Mouse (Mus musculus) neural tube, embryonic 10.5 days (tissue): ENCODE measurements around the gene Car3.

ENCODE experiments used
- DNase-seq: peaks from one replicate; pipeline ENCODE4 v3.0.0-alpha.2; 2017; ENCODE audit warnings: low spot score; ENCODE audit errors: extremely low spot score

Gene Car3

GRCm38 (mm10) chr3:14876325-14876918 is 13.1 kb downstream of the Car3 start:
- DNase-seq = no peak

- DNase-seq = no peak
These were observed 14.1 kb downstream of the Car3 start for GRCm38 (mm10) chr3:14877251-14877909.

- DNase-seq = no peak
These were observed 15.5 kb downstream of the Car3 start for GRCm38 (mm10) chr3:14878749-14879223.

GRCm38 (mm10) chr3:14879293-14879692 is 16.0 kb downstream of the Car3 start:
- no peak for DNase-seq

GRCm38 (mm10) chr3:14880277-14880676 is 17.0 kb downstream of the Car3 start:
- DNase-seq = no peak

- no peak for DNase-seq
These were observed 18.7 kb downstream of the Car3 start for GRCm38 (mm10) chr3:14882005-14882404.

GRCm38 (mm10) chr3:14882756-14883155 is 19.4 kb downstream of the Car3 start:
- no peak for DNase-seq

GRCm38 (mm10) chr3:14884826-14885225 is 21.5 kb downstream of the Car3 start:
- DNase-seq = no peak

- DNase-seq = peak; percentile 77
These were observed 23.1 kb downstream of the Car3 start, which contains the start of gene Car2 for GRCm38 (mm10) chr3:14886102-14887098. Gene Car2 (plus strand): TSS chr3:14886273.

- DNase-seq = no peak
These were observed 23.9 kb downstream of the Car3 start for GRCm38 (mm10) chr3:14887134-14887666.

- no peak for DNase-seq
These were observed 24.5 kb downstream of the Car3 start for GRCm38 (mm10) chr3:14887686-14888295.

GRCm38 (mm10) chr3:14888549-14888948 is 25.2 kb downstream of the Car3 start:
- DNase-seq = no peak

GRCm38 (mm10) chr3:14889085-14889484 is 25.8 kb downstream of the Car3 start:
- no peak for DNase-seq

GRCm38 (mm10) chr3:14889716-14890409 is 26.6 kb downstream of the Car3 start:
- DNase-seq = no peak

- DNase-seq = no peak
These were observed 29.7 kb downstream of the Car3 start for GRCm38 (mm10) chr3:14892991-14893390.

- DNase-seq = no peak
These were observed 30.4 kb downstream of the Car3 start for GRCm38 (mm10) chr3:14893700-14894099.

GRCm38 (mm10) chr3:14895333-14895732 is 32.0 kb downstream of the Car3 start:
- DNase-seq = no peak

GRCm38 (mm10) chr3:14897770-14898169 is 34.5 kb downstream of the Car3 start:
- DNase-seq = no peak

GRCm38 (mm10) chr3:14903380-14903779 is 40.1 kb downstream of the Car3 start:
- no peak for DNase-seq

GRCm38 (mm10) chr3:14904165-14904564 is 40.9 kb downstream of the Car3 start:
- DNase-seq = no peak
